Comparison of ENCODE assay signal across 8 mouse cellular contexts in the genomic region with DNA sequence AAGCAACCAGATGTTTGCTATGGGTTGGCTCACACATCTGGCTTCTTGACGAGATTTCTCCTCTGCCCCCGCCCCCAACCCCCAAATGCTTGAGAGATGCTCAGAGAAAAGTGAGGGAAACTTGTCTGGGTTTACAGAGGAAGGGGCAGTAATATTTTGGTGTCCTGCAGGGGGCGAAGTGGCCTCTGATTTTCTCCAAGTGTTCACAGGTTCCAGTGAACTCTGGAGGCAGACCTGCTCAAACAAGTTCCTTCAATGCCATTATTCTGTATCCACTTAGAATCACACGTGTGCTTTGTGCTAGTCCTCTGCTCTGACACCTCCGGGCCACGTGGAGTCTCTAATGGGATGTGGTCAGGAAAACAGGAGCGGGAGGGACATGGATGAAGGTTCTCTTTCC. TPM values are rescaled to one million over a fixed set of nuclear protein-coding genes. Genes with fewer than 3 reads are reported as not detected.
DNase-seq lines count a peak whose midpoint lies in the region; ATAC-seq and TF ChIP-seq lines count a peak whose summit lies in the region.

No protein-coding gene starts in this region.

- H3K9me3 ChIP-seq in intestine, postnatal 0 days (ENCODE audit: control insufficient read depth): no peaks in the 10 kb centered on the region
- H3K9me3 ChIP-seq in intestine, embryonic 16.5 days (ENCODE audit: control insufficient read depth, low read length): no peaks in the 10 kb centered on the region
- H3K9me3 ChIP-seq in E14TG2a.4 (ENCODE audit: low read length): peaks cover 30% of the 10 kb centered on the region

- H3K36me3 ChIP-seq in intestine, postnatal 0 days (ENCODE audit: control insufficient read depth, insufficient read depth): no peaks in the 10 kb centered on the region
- no peaks in the 10 kb centered on the region for H3K36me3 ChIP-seq in intestine, embryonic 16.5 days (ENCODE audit: control insufficient read depth, insufficient read depth, low read length)
- H3K36me3 ChIP-seq in E14TG2a.4 (ENCODE audit: insufficient read depth, low read length): no peaks in the 10 kb centered on the region

- intact Hi-C loops in left cerebral cortex, postnatal 14 days (cut with DNase I): loop anchor here (5.0 kb wide), 1 partner anchor 255 kb away; no protein-coding TSS in a partner anchor

- peaks cover 39% of the 10 kb centered on the region for H3K27me3 ChIP-seq in intestine, postnatal 0 days (replicated peaks; ENCODE audit: control insufficient read depth, insufficient read depth, low read length)
- peaks cover 31% of the 10 kb centered on the region for H3K27me3 ChIP-seq in intestine, embryonic 16.5 days (replicated peaks; ENCODE audit: control insufficient read depth, insufficient read depth, low read length)
- H3K27me3 ChIP-seq in E14TG2a.4 (ENCODE audit: insufficient read depth, low read length): peaks cover 39% of the 10 kb centered on the region

- H3K9ac ChIP-seq in intestine, postnatal 0 days (ENCODE audit: low read depth, low read length): no peak overlapping the region
- no peak overlapping the region for H3K9ac ChIP-seq in intestine, embryonic 16.5 days (ENCODE audit: low read depth, low read length)

- 24% methylated on average over 7 of the region's 7 CpGs for WGBS in intestine, postnatal 0 days
- WGBS in intestine, embryonic 16.5 days: 28% methylated on average over 7 of the region's 7 CpGs

- H3K4me3 ChIP-seq in intestine, postnatal 0 days (ENCODE audit: low read depth, low read length): no peak overlapping the region
- no peak overlapping the region for H3K4me3 ChIP-seq in intestine, embryonic 16.5 days (ENCODE audit: low read length)
- H3K4me3 ChIP-seq in E14TG2a.4 (replicated peaks; ENCODE audit: low read length): no peak overlapping the region

- peaks cover 5% of the 10 kb centered on the region; the same call in 1 of the 2 replicates for H3K4me1 ChIP-seq in intestine, postnatal 0 days (replicated peaks; ENCODE audit: control insufficient read depth, insufficient read depth, low read length)
- H3K4me1 ChIP-seq in intestine, embryonic 16.5 days (ENCODE audit: control insufficient read depth, insufficient read depth, low read length): peaks cover 19% of the 10 kb centered on the region
- peaks cover 19% of the 10 kb centered on the region for H3K4me1 ChIP-seq in E14TG2a.4 (replicated peaks; ENCODE audit: low read depth, low read length)

- TF ChIP-seq CTCF in intestine, postnatal 0 days (IDR thresholded peaks at IDR 0.05; ENCODE audit: low read depth): peak; percentile 77
- peak; percentile 41 for TF ChIP-seq CTCF in E14TG2a.4 (conservative IDR thresholded peaks at IDR 0.05; ENCODE audit: low read length)

- no peak overlapping the region for H3K27ac ChIP-seq in intestine, postnatal 0 days (ENCODE audit: low read depth, low read length)
- no peak overlapping the region for H3K27ac ChIP-seq in intestine, embryonic 16.5 days (ENCODE audit: low read length)

- peak; percentile 61 to 69 for DNase-seq in adrenal gland, postnatal 36 days
- peak; percentile 30 to 44 for DNase-seq in gastrocnemius, adult 8-10 months (ENCODE audit: low spot score in 2 of 2)
- DNase-seq in left cerebral cortex, postnatal 14 days (ENCODE audit: low spot score in 2 of 2): peak; percentile 39 to 61
- DNase-seq in ovary, postnatal 36 days (ENCODE audit: low spot score): peak; percentile 64
- DNase-seq in T-cell, adult 2 months (ENCODE audit: low spot score): no peak

- no peak overlapping the region for H3K4me2 ChIP-seq in intestine, postnatal 0 days (replicated peaks; ENCODE audit: low read depth)
- H3K4me2 ChIP-seq in intestine, embryonic 16.5 days (ENCODE audit: low read depth, low read length): no peak overlapping the region

- no peak for ATAC-seq in intestine, postnatal 0 days
- no peak for ATAC-seq in intestine, embryonic 16.5 days

RNA-seq across cellular contexts. Expression of gene Bmp6, which starts 2.3 kb away (rescaled TPM):
- 0.76 and 1.1 TPM in 2 replicates for polyA plus RNA-seq in intestine, postnatal 0 days (2015; fragmentation: Nextera tagmentation; extraction: Ambion mirVana)
- 0.51 and 0.64 TPM in 2 replicates for polyA plus RNA-seq in intestine, embryonic 16.5 days (2015; fragmentation: Nextera tagmentation; extraction: Ambion mirVana)
- 1 to 10 TPM; 6.5 to 9.1 TPM for total RNA-seq in adrenal gland, postnatal 36 days (2021)
- 10 to 100 TPM in 2 of 4 experiments, 1 to 10 TPM in 2; 5.0 to 11.7 (median 9.3) TPM for total RNA-seq in gastrocnemius, adult 8-10 months (2022)
- 10 to 100 TPM in 1 of 2 experiments, 1 to 10 TPM in 1; 9.6 to 10.6 TPM for total RNA-seq in left cerebral cortex, postnatal 14 days (2021)
